Mouse (Mus musculus): Measurements from ENCODE around the gene S100pbp.

The S100pbp gene

GRCm38 (mm10) chr4:129128582-129129338 is 60.8 kb downstream of the S100pbp start:
- DNase-seq (ENCODE audit: inconsistent ontology term): no peak

GRCm38 (mm10) chr4:129125736-129126451 is 63.6 kb downstream of the S100pbp start:
- DNase-seq (ENCODE audit: inconsistent ontology term): no peak

- DNase-seq (ENCODE audit: inconsistent ontology term): no peak
Observed at GRCm38 (mm10) chr4:129124652-129125146, 64.8 kb downstream of the S100pbp start.

- no peak for DNase-seq (ENCODE audit: inconsistent ontology term)
Observed at GRCm38 (mm10) chr4:129122719-129123118, 66.8 kb downstream of the S100pbp start.

GRCm38 (mm10) chr4:129122107-129122506 is 67.4 kb downstream of the S100pbp start:
- no peak for DNase-seq (ENCODE audit: inconsistent ontology term)

- DNase-seq (ENCODE audit: inconsistent ontology term): no peak
Observed at GRCm38 (mm10) chr4:129121569-129122086, 67.9 kb downstream of the S100pbp start, which contains the start of gene Hpca. Hpca (minus strand) TSS chr4:129122036.

- DNase-seq (ENCODE audit: inconsistent ontology term): peak; percentile 85
Observed at GRCm38 (mm10) chr4:129120520-129121445, 68.7 kb downstream of the S100pbp start.

GRCm38 (mm10) chr4:129119708-129120107 is 69.8 kb downstream of the S100pbp start:
- no peak for DNase-seq (ENCODE audit: inconsistent ontology term)

GRCm38 (mm10) chr4:129117720-129118510 is 71.6 kb downstream of the S100pbp start:
- DNase-seq (ENCODE audit: inconsistent ontology term): no peak

- DNase-seq (ENCODE audit: inconsistent ontology term): no peak
Observed at GRCm38 (mm10) chr4:129116703-129117102, 72.8 kb downstream of the S100pbp start.

GRCm38 (mm10) chr4:129113083-129113988 is 76.2 kb downstream of the S100pbp start:
- DNase-seq (ENCODE audit: inconsistent ontology term): peak; percentile 69

GRCm38 (mm10) chr4:129112231-129112630 is 77.3 kb downstream of the S100pbp start:
- no peak for DNase-seq (ENCODE audit: inconsistent ontology term)

GRCm38 (mm10) chr4:129111350-129111749 is 78.2 kb downstream of the S100pbp start:
- DNase-seq (ENCODE audit: inconsistent ontology term): no peak

GRCm38 (mm10) chr4:129110804-129111203 is 78.7 kb downstream of the S100pbp start:
- DNase-seq (ENCODE audit: inconsistent ontology term): no peak

- peak; percentile 57 for DNase-seq (ENCODE audit: inconsistent ontology term)
Observed at GRCm38 (mm10) chr4:129108624-129109023, 80.9 kb downstream of the S100pbp start.

- no peak for DNase-seq (ENCODE audit: inconsistent ontology term)
Observed at GRCm38 (mm10) chr4:129107348-129107899, 82.1 kb downstream of the S100pbp start.

- DNase-seq (ENCODE audit: inconsistent ontology term): no peak
Observed at GRCm38 (mm10) chr4:129106073-129106472, 83.5 kb downstream of the S100pbp start.

GRCm38 (mm10) chr4:129105356-129105755 is 84.2 kb downstream of the S100pbp start, which contains the start of gene Tmem54:
Tmem54 (plus strand) TSS chr4:129105548.
- DNase-seq (ENCODE audit: inconsistent ontology term): no peak
